Mouse (Mus musculus): ENCODE measurements around the gene Cemip2. TPM values are rescaled to one million over a fixed set of nuclear protein-coding genes. Genes with fewer than 3 reads are reported as not detected.

Gene Cemip2
- total RNA-seq, 2 experiments from 2014 or later, result 1.1 to 4.6 TPM

Other genes starting within 250 kb of the Cemip2 start
- 12.6 and 12.8 TPM in 2 replicates for gene 1110059E24Rik, start 125.4 kb upstream of the Cemip2 start, total RNA-seq (2014; fragmentation: Nextera tagmentation)
- gene 1110059E24Rik, start 125.4 kb upstream of the Cemip2 start, total RNA-seq (2017), result 26.1 and 35.8 TPM in 2 replicates
- 14.3 and 20.3 TPM in 2 replicates for gene Abhd17b, start 125.2 kb upstream of the Cemip2 start, total RNA-seq (2014; fragmentation: Nextera tagmentation)
- 18.9 and 25.3 TPM in 2 replicates for gene Abhd17b, start 125.2 kb upstream of the Cemip2 start, total RNA-seq (2017)

Data from megakaryocyte-erythroid progenitor cell, adult 5-6 weeks (primary cell).